Mouse (Mus musculus): Measurements from ENCODE around the gene Nav1. TPM values are rescaled to one million over a fixed set of nuclear protein-coding genes. Genes with fewer than 3 reads are reported as not detected.

The Nav1 gene
- polyA plus RNA-seq, 1 experiment from 2014 or later = 1.1 TPM

GRCm38 (mm10) chr1:135405356-135405755 is 201.7 kb downstream of the Nav1 start:
- no peak overlapping the region for H3K9ac ChIP-seq (ENCODE audit: low read depth, low read length)
- no peaks in the 10 kb centered on the region for H3K9me3 ChIP-seq (replicated peaks; ENCODE audit: control insufficient read depth, low read length)
- WGBS (ENCODE audit: insufficient replicate concordance) = 48% methylated on average over 7 of the region's 7 CpGs
- ATAC-seq (ENCODE audit: low read depth) = no peak
- H3K27me3 ChIP-seq (ENCODE audit: control insufficient read depth, insufficient read depth, low read depth, low read length) = no peaks in the 10 kb centered on the region
- H3K4me1 ChIP-seq (ENCODE audit: control insufficient read depth, low read depth, low read length) = no peaks in the 10 kb centered on the region
- H3K36me3 ChIP-seq (ENCODE audit: control insufficient read depth, insufficient read depth) = peaks cover 35% of the 10 kb centered on the region
- H3K4me2 ChIP-seq (ENCODE audit: low read depth, low read length) = no peak overlapping the region
- no peak overlapping the region for H3K27ac ChIP-seq (ENCODE audit: low read length)
- H3K4me3 ChIP-seq (ENCODE audit: low read depth, low read length) = no peak overlapping the region

GRCm38 (mm10) chr1:135401452-135402110 is 205.5 kb downstream of the Nav1 start:
- WGBS (ENCODE audit: insufficient replicate concordance) = 82% methylated on average over 3 of the region's 3 CpGs
- H3K4me3 ChIP-seq (ENCODE audit: low read depth, low read length) = no peak overlapping the region
- H3K4me2 ChIP-seq (ENCODE audit: low read depth, low read length) = no peak overlapping the region
- H3K27ac ChIP-seq (ENCODE audit: low read length) = no peak overlapping the region
- H3K9me3 ChIP-seq (replicated peaks; ENCODE audit: control insufficient read depth, low read length) = no peaks in the 10 kb centered on the region
- H3K4me1 ChIP-seq (ENCODE audit: control insufficient read depth, low read depth, low read length) = no peaks in the 10 kb centered on the region
- no peaks in the 10 kb centered on the region for H3K27me3 ChIP-seq (ENCODE audit: control insufficient read depth, insufficient read depth, low read depth, low read length)
- H3K9ac ChIP-seq (ENCODE audit: low read depth, low read length) = no peak overlapping the region
- no peak for ATAC-seq (ENCODE audit: low read depth)
- H3K36me3 ChIP-seq (ENCODE audit: control insufficient read depth, insufficient read depth) = peaks cover 39% of the 10 kb centered on the region

GRCm38 (mm10) chr1:135399466-135399865 is 207.6 kb downstream of the Nav1 start:
- no peaks in the 10 kb centered on the region for H3K4me1 ChIP-seq (ENCODE audit: control insufficient read depth, low read depth, low read length)
- 78% methylated on average over 5 of the region's 5 CpGs for WGBS (ENCODE audit: insufficient replicate concordance)
- no peak for ATAC-seq (ENCODE audit: low read depth)
- no peak overlapping the region for H3K27ac ChIP-seq (ENCODE audit: low read length)
- no peaks in the 10 kb centered on the region for H3K27me3 ChIP-seq (ENCODE audit: control insufficient read depth, insufficient read depth, low read depth, low read length)
- peaks cover 26% of the 10 kb centered on the region for H3K36me3 ChIP-seq (ENCODE audit: control insufficient read depth, insufficient read depth)
- H3K4me3 ChIP-seq (ENCODE audit: low read depth, low read length) = no peak overlapping the region
- no peak overlapping the region for H3K9ac ChIP-seq (ENCODE audit: low read depth, low read length)
- H3K4me2 ChIP-seq (ENCODE audit: low read depth, low read length) = no peak overlapping the region
- no peaks in the 10 kb centered on the region for H3K9me3 ChIP-seq (replicated peaks; ENCODE audit: control insufficient read depth, low read length)

GRCm38 (mm10) chr1:135385161-135385560 is 221.9 kb downstream of the Nav1 start:
- Histone ChIP-seq H3K9ac (ENCODE audit: low read depth, low read length) (no peak overlapping the region), H3K4me1 (ENCODE audit: control insufficient read depth, low read depth, low read length) (no peaks in the 10 kb centered on the region), H3K27ac (ENCODE audit: low read length) (no peak overlapping the region), H3K4me3 (ENCODE audit: low read depth, low read length) (no peak overlapping the region), H3K9me3 (replicated peaks; ENCODE audit: control insufficient read depth, low read length) (no peaks in the 10 kb centered on the region), H3K4me2 (ENCODE audit: low read depth, low read length) (no peak overlapping the region), H3K27me3 (ENCODE audit: control insufficient read depth, insufficient read depth, low read depth, low read length) (no peaks in the 10 kb centered on the region), H3K36me3 (ENCODE audit: control insufficient read depth, insufficient read depth) (peaks cover 36% of the 10 kb centered on the region)
- 80% methylated on average over 9 of the region's 9 CpGs for WGBS (ENCODE audit: insufficient replicate concordance)
- no peak for ATAC-seq (ENCODE audit: low read depth)

Small RNA genes within 50 kb of the gene (microRNA-seq; reads per million reads assigned to microRNA genes)
- not detected for gene Mir1231

Other genes with a start within 250 kb of the Nav1 start
- gene Shisa4, start 232.1 kb downstream of the Nav1 start, polyA plus RNA-seq (2015; fragmentation: Nextera tagmentation; extraction: Ambion mirVana) = 1.0 and 1.3 TPM in 2 replicates
- gene Ipo9, start 176.8 kb downstream of the Nav1 start, polyA plus RNA-seq (2015; fragmentation: Nextera tagmentation; extraction: Ambion mirVana) = 22.3 and 23.5 TPM in 2 replicates
- gene Csrp1, start 112.8 kb upstream of the Nav1 start, polyA plus RNA-seq (2015; fragmentation: Nextera tagmentation; extraction: Ambion mirVana) = 26.9 and 30.5 TPM in 2 replicates
- 4.8 and 5.0 TPM in 2 replicates for gene Phlda3, start 158.8 kb upstream of the Nav1 start, polyA plus RNA-seq (2015; fragmentation: Nextera tagmentation; extraction: Ambion mirVana)
- 8.8 and 15.6 TPM in 2 replicates for gene Tnni1, start 172.1 kb upstream of the Nav1 start, polyA plus RNA-seq (2015; fragmentation: Nextera tagmentation; extraction: Ambion mirVana)
- 0.09 and 1.5 TPM in 2 replicates for gene Lad1, start 211.3 kb upstream of the Nav1 start, polyA plus RNA-seq (2015; fragmentation: Nextera tagmentation; extraction: Ambion mirVana)
- gene Tnnt2, start 229.1 kb upstream of the Nav1 start, polyA plus RNA-seq (2015; fragmentation: Nextera tagmentation; extraction: Ambion mirVana) = 3.6 and 5.9 TPM in 2 replicates